Mouse (Mus musculus) G1E (cell line): Measurements from ENCODE around the gene 4930415O20Rik. TPM values are rescaled to one million over a fixed set of nuclear protein-coding genes. Genes with fewer than 3 reads are reported as not detected.

ENCODE experiments used
- ATAC-seq: 2 replicates; pipeline ENCODE4 v1.8.0; 2016; ENCODE audit warnings: mild to moderate bottlenecking; ENCODE audit not compliant: insufficient number of reproducible peaks, poor library complexity, low FRiP score, severe bottlenecking; ENCODE audit errors: extremely low read depth
- DNase-seq: peaks from one replicate; pipeline ENCODE4 v3.0.0; 2012; ENCODE audit warnings: low spot score
- H3K27me3 ChIP-seq: 2 replicates; pipeline ENCODE4 v1.6.1; 2012; ENCODE audit warnings: mild to moderate bottlenecking, low read length, inconsistent platforms; ENCODE audit not compliant: insufficient read depth
- H3K36me3 ChIP-seq: replicated peaks from 2 replicates; pipeline ENCODE3; 2012; ENCODE audit warnings: mild to moderate bottlenecking, inconsistent platforms
- H3K4me1 ChIP-seq: 2 replicates; pipeline ENCODE4 v1.6.1; 2012; ENCODE audit warnings: low read depth, low read length, inconsistent platforms, mixed read lengths; ENCODE audit not compliant: insufficient read depth
- H3K4me3 ChIP-seq: 2 replicates; pipeline ENCODE4 v1.5.1; 2012; ENCODE audit warnings: low read depth, mild to moderate bottlenecking, inconsistent platforms, low read length, moderate library complexity, mixed read lengths
- H3K9me3 ChIP-seq: replicated peaks from 2 replicates; pipeline ENCODE4 v1.6.1; 2012; ENCODE audit warnings: inconsistent platforms
- CTCF ChIP-seq: IDR thresholded peaks from 2 replicates; pipeline ENCODE4 v1.5.1; 2012; ENCODE audit warnings: low read depth, low read length, inconsistent platforms, mixed read lengths
- GATA1 ChIP-seq: IDR thresholded peaks from 2 replicates; pipeline ENCODE4 v1.6.1; 2012; ENCODE audit warnings: borderline replicate concordance, low read length, inconsistent platforms, mixed read lengths
- GATA2 ChIP-seq: IDR thresholded peaks from 2 replicates; pipeline ENCODE4 v1.6.1; 2012; ENCODE audit warnings: low read depth, low read length, inconsistent platforms, borderline replicate concordance
- POLR2AphosphoS5 ChIP-seq: IDR thresholded peaks from 2 replicates; pipeline ENCODE4 v1.6.1; 2012; ENCODE audit warnings: low read depth, low read length, inconsistent platforms; ENCODE audit not compliant: insufficient replicate concordance
- TAL1 ChIP-seq: conservative IDR thresholded peaks from 2 replicates; pipeline ENCODE4 v1.6.1; 2012; ENCODE audit warnings: low read depth, low read length, inconsistent platforms, mixed read lengths
- polyA plus RNA-seq: library from polyadenylated mRNA; stranded (reverse); fragments of >175 nt; gene quantifications from 2 replicates; pipeline ENCODE4 v1.2.3, GENCODE M21; 2012
- total RNA-seq, 2 experiments: library from RNA; stranded (forward) in 1 of 2; stranded (reverse) in 1 of 2; fragments of 200-1000 nt in 1 of 2; fragments of >200 nt in 1 of 2; fragmentation: Nextera tagmentation in 1 of 2; gene quantifications; 2 replicates each; pipeline ENCODE4 v1.2.3; 2014 to 2017

The 4930415O20Rik gene
- total and polyA plus RNA-seq, 3 experiments = not detected

DNA sequence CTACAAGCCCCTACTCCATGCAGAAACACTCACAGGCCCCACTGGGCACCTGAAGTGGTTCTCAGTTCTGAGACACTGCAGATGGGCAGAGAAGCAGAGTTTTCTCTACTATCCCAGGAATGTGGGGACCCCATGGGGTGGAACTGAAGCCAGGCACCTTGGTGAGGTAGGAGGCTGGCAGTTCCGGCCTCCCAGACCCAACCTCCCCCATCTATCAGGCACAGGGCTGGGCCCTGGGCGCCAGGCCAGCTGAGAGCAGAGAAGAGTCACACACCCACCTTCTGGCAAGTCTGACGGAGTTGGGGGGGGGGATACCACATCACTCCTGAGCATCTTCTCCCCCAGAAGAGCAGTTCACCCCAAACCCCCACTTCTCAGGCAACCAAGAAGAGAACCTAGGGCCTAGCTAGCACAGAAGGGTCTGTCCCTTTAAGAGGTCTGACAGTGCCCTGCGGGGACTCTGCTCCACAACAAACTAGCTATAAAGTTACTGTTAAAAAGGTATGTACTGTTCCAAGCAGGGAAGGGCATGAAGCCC, 32.2 kb downstream of the 4930415O20Rik start:
- Histone ChIP-seq H3K4me3 (no peak overlapping the region), H3K27me3 (peaks cover 61% of the 10 kb centered on the region), H3K9me3 (no peaks in the 10 kb centered on the region), H3K36me3 (no peaks in the 10 kb centered on the region), H3K4me1 (no peaks in the 10 kb centered on the region; the same call in 1 of the 2 replicates)
- DNase-seq (no peak), ATAC-seq (no peak)
- no peak for TF ChIP-seq TAL1
- TF ChIP-seq CTCF = no peak
- TF ChIP-seq GATA2 = no peak
- TF ChIP-seq POLR2AphosphoS5 = no peak
- no peak for TF ChIP-seq GATA1

DNA sequence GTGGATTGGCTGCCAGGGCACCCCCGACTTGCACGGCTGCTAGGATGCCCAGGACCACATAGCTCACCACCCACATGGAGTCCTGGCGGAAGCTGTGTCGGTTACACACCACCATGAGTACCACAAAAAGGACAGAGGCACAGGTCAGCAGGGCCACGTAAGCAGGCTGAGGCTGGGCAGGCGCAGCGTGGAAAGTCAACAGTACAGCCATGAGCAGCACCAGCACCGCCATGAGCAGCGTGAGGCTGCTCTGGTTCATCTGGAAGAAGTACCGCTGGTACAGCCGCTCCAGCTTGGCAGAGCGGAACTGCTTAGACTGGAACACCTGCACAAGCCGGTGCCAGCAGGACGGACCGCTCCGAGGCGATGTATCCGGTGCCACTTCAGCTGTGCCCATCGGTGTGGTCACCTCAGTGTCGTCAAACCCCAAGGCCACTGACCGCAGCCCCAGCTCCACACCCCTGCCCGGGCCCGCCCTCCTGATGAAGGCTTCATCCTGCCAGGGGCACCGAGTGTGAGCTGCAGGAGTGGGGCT, 33.3 kb downstream of the 4930415O20Rik start:
- DNase-seq = no peak
- Histone ChIP-seq H3K4me1 (no peaks in the 10 kb centered on the region; the same call in 1 of the 2 replicates), H3K36me3 (no peaks in the 10 kb centered on the region), H3K9me3 (no peaks in the 10 kb centered on the region), H3K27me3 (peaks cover 61% of the 10 kb centered on the region), H3K4me3 (no peak overlapping the region)
- TF ChIP-seq GATA1 (no peak), CTCF (no peak), GATA2 (no peak), TAL1 (no peak), POLR2AphosphoS5 (no peak)
- no peak for ATAC-seq

GRCm38 (mm10) chr15:98606051-98606536, 35.3 kb downstream of the 4930415O20Rik start:
- H3K27me3 ChIP-seq = peaks cover 60% of the 10 kb centered on the region
- H3K4me1 ChIP-seq = no peaks in the 10 kb centered on the region; the same call in 1 of the 2 replicates
- no peaks in the 10 kb centered on the region for H3K9me3 ChIP-seq
- no peak for ATAC-seq
- TF ChIP-seq POLR2AphosphoS5 = no peak
- TF ChIP-seq GATA2 = no peak
- no peak for TF ChIP-seq CTCF
- no peak for TF ChIP-seq GATA1
- TF ChIP-seq TAL1 = no peak
- H3K36me3 ChIP-seq = no peaks in the 10 kb centered on the region
- no peak overlapping the region for H3K4me3 ChIP-seq
- no peak for DNase-seq

GRCm38 (mm10) chr15:98606739-98607138, 35.9 kb downstream of the 4930415O20Rik start:
- no peak overlapping the region for H3K4me3 ChIP-seq

DNA sequence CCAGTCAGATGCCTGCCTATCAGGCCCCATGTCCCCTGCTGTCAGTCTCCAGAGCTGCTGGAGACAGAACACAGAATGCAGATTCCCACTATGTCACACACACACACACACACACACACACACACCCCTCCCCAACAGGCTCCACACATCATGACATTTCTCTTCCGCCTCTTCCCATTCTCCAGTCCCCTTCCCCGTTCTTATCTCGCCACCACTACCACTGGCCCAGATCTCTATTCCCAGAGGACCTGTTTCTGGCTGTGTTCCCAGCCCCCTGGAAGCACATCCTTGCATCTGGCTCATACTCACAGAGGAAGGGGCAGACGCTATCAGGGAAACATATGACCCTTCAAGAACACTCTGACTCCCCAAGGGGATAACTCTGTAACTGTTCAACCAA, 36.8 kb downstream of the 4930415O20Rik start:
- no peak for DNase-seq
- Histone ChIP-seq H3K27me3 (peaks cover 55% of the 10 kb centered on the region), H3K9me3 (peaks cover 5% of the 10 kb centered on the region), H3K36me3 (no peaks in the 10 kb centered on the region), H3K4me1 (no peaks in the 10 kb centered on the region; the same call in 1 of the 2 replicates), H3K4me3 (no peak overlapping the region)
- no peak for TF ChIP-seq CTCF
- TF ChIP-seq POLR2AphosphoS5 = no peak
- no peak for TF ChIP-seq GATA2
- no peak for TF ChIP-seq TAL1
- no peak for TF ChIP-seq GATA1
- no peak for ATAC-seq

More at GRCm38 (mm10) chr15:98606739-98607138, 35.9 kb downstream of the 4930415O20Rik start:
- TF ChIP-seq POLR2AphosphoS5 = no peak
- no peak for TF ChIP-seq GATA1
- no peak for TF ChIP-seq TAL1
- TF ChIP-seq CTCF = no peak
- TF ChIP-seq GATA2 = no peak
- Histone ChIP-seq H3K27me3 (peaks cover 60% of the 10 kb centered on the region), H3K9me3 (no peaks in the 10 kb centered on the region), H3K36me3 (no peaks in the 10 kb centered on the region), H3K4me1 (no peaks in the 10 kb centered on the region; the same call in 1 of the 2 replicates)
- DNase-seq (no peak), ATAC-seq (no peak)

DNA sequence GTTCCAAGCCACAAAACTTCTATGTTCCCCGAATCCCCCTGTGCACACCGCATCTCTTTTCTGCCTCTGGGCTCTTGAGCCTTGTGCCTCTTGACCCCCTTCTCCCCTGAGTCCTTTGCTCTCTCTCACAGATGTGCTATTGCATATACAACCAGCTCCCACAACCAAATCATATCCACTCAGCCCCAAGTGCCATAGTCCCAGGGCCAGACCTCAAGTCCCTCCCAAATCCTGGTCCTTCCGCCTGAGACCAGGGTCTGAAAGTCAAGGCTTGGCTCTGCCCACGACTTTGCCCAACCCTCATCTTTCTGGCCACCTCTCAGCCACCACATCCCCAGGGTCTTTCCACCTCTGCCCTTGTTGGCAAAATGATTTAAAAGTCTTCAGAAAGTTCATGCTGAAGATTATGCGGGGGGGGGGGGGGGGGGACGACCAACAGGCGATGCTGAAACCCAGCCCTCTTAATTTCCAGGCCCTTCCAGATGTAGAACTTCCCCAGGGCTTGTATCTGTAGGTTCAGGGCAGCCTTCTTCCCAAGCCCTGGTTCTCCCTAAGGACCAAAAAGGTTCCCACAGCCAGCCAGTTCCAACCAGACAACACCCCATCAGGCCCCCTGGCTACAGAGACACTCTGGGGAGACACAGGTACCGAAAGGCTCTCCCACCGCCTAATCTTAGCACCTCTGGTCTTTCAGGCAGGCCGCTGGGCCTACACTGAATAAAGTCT, 37.4 kb downstream of the 4930415O20Rik start:
- H3K9me3 ChIP-seq = peaks cover 5% of the 10 kb centered on the region
- no peaks in the 10 kb centered on the region for H3K36me3 ChIP-seq
- TF ChIP-seq GATA1 (no peak), TAL1 (no peak)
- ATAC-seq (no peak), DNase-seq (no peak)
- no peaks in the 10 kb centered on the region; the same call in 1 of the 2 replicates for H3K4me1 ChIP-seq
- H3K4me3 ChIP-seq = no peak overlapping the region
- peaks cover 51% of the 10 kb centered on the region for H3K27me3 ChIP-seq
